Mouse (Mus musculus) MEL (cell line): Measurements from ENCODE around the gene Tbc1d23. TPM values are rescaled to one million over a fixed set of nuclear protein-coding genes. Genes with fewer than 3 reads are reported as not detected.

Experiments used
- DNase-seq: peaks from one replicate; pipeline ENCODE4 v3.0.0; 2011; ENCODE audit warnings: low read depth, low spot score
- H3K27ac ChIP-seq: 2 replicates; pipeline ENCODE4 v1.5.1; 2012; ENCODE audit warnings: low read depth, mild to moderate bottlenecking, control low read depth, low read length, moderate library complexity; ENCODE audit not compliant: control insufficient read depth
- H3K27me3 ChIP-seq, 2 experiments: fragments of 150-350 bp in 1 of 2; sonication (generic) in 1 of 2; 2 replicates each; pipeline ENCODE4 v1.6.1; 2012; ENCODE audit warnings: low read length in 2 of 2, mild to moderate bottlenecking in 2 of 2, improper control_type of control experiment in 1 of 2, moderate library complexity in 1 of 2; ENCODE audit not compliant: insufficient read depth in 2 of 2, control insufficient read depth in 1 of 2
- H3K36me3 ChIP-seq, 2 experiments: 2 replicates each; pipeline ENCODE4 v1.6.1; 2012 to 2014; ENCODE audit warnings: low read length in 2 of 2, improper control_type of control experiment in 1 of 2, inconsistent platforms in 1 of 2, mild to moderate bottlenecking in 1 of 2; ENCODE audit not compliant: insufficient read depth in 2 of 2, control insufficient read depth in 1 of 2
- H3K4me1 ChIP-seq, 2 experiments: fragments of 150-350 bp in 1 of 2; sonication (generic) in 1 of 2; 2 replicates each; pipeline ENCODE4 v1.6.1; 2012; ENCODE audit warnings: low read length in 2 of 2, improper control_type of control experiment in 1 of 2, mild to moderate bottlenecking in 1 of 2; ENCODE audit not compliant: insufficient read depth in 2 of 2, control insufficient read depth in 1 of 2
- H3K4me3 ChIP-seq, 2 experiments: fragments of 150-350 bp in 1 of 2; sonication (generic) in 1 of 2; 2 replicates each; pipeline ENCODE4 v1.5.1; 2012; ENCODE audit warnings: low read depth in 2 of 2, low read length in 2 of 2, mild to moderate bottlenecking in 2 of 2, moderate library complexity in 2 of 2, control low read depth in 1 of 2, improper control_type of control experiment in 1 of 2; ENCODE audit not compliant: control insufficient read depth in 1 of 2, insufficient read depth in 1 of 2
- H3K79me2 ChIP-seq: 2 replicates; pipeline ENCODE4 v1.6.1; 2012; ENCODE audit warnings: mild to moderate bottlenecking, low read length, moderate library complexity; ENCODE audit not compliant: control insufficient read depth, poor library complexity, insufficient read depth
- H3K9ac ChIP-seq: 2 replicates; pipeline ENCODE4 v1.6.1; 2012; ENCODE audit warnings: low read depth, mild to moderate bottlenecking, control low read depth, low read length, moderate library complexity; ENCODE audit not compliant: control insufficient read depth, poor library complexity, severe bottlenecking
- H3K9me3 ChIP-seq: fragments of 150-350 bp; sonication (generic); replicated peaks from 2 replicates; pipeline ENCODE4 v1.6.1; 2012; ENCODE audit warnings: mild to moderate bottlenecking, low read length, improper control_type of control experiment, moderate library complexity; ENCODE audit not compliant: insufficient read depth
- BHLHE40 ChIP-seq: IDR thresholded peaks from 2 replicates; pipeline ENCODE4 v1.6.1; 2012; ENCODE audit warnings: low read depth, mild to moderate bottlenecking, inconsistent platforms, low read length, improper control_type of control experiment, borderline replicate concordance
- E2F4 ChIP-seq: IDR thresholded peaks from 2 replicates; pipeline ENCODE4 v1.6.1; 2011; ENCODE audit warnings: low read depth, low read length, improper control_type of control experiment, borderline replicate concordance
- ELF1 ChIP-seq: IDR thresholded peaks from 2 replicates; pipeline ENCODE4 v1.6.1; 2014; ENCODE audit warnings: low read depth, mild to moderate bottlenecking, inconsistent platforms, low read length, improper control_type of control experiment, moderate library complexity
- ETS1 ChIP-seq: IDR thresholded peaks from 2 replicates; pipeline ENCODE4 v1.6.1; 2012; ENCODE audit warnings: low read depth, mild to moderate bottlenecking, inconsistent platforms, low read length, improper control_type of control experiment, moderate library complexity
- GABPA ChIP-seq: IDR thresholded peaks from 2 replicates; pipeline ENCODE4 v1.6.1; 2012; ENCODE audit warnings: low read depth, mild to moderate bottlenecking, inconsistent platforms, low read length, improper control_type of control experiment, moderate library complexity
- GATA1 ChIP-seq: IDR thresholded peaks from 2 replicates; pipeline ENCODE4 v1.6.1; 2011; ENCODE audit warnings: low read depth, low read length, improper control_type of control experiment
- HCFC1 ChIP-seq: IDR thresholded peaks from 2 replicates; pipeline ENCODE4 v1.6.1; 2012; ENCODE audit warnings: low read depth, mild to moderate bottlenecking, inconsistent platforms, low read length, improper control_type of control experiment, moderate library complexity
- JUND ChIP-seq: IDR thresholded peaks from 2 replicates; pipeline ENCODE4 v1.6.1; 2011; ENCODE audit warnings: low read depth, mild to moderate bottlenecking, improper control_type of control experiment, low read length
- KAT2A ChIP-seq: conservative IDR thresholded peaks from 2 replicates; pipeline ENCODE4 v1.6.1; 2012; ENCODE audit warnings: low read depth, low read length, improper control_type of control experiment, inconsistent platforms
- MAFK ChIP-seq: IDR thresholded peaks from 2 replicates; pipeline ENCODE4 v1.6.1; 2011; ENCODE audit warnings: low read depth, mild to moderate bottlenecking, low read length, improper control_type of control experiment, borderline replicate concordance
- MAX ChIP-seq: IDR thresholded peaks from 2 replicates; pipeline ENCODE4 v1.6.1; 2011; ENCODE audit warnings: low read length, improper control_type of control experiment
- MEF2A ChIP-seq: IDR thresholded peaks from 2 replicates; pipeline ENCODE4 v1.6.1; 2014; ENCODE audit warnings: low read depth, mild to moderate bottlenecking, inconsistent platforms, low read length, improper control_type of control experiment; ENCODE audit not compliant: poor library complexity, insufficient replicate concordance, severe bottlenecking; ENCODE audit errors: extremely low read depth
- MXI1 ChIP-seq: IDR thresholded peaks from 2 replicates; pipeline ENCODE4 v1.6.1; 2011; ENCODE audit warnings: mild to moderate bottlenecking, low read depth, low read length, improper control_type of control experiment
- MYC ChIP-seq: IDR thresholded peaks from 2 replicates; pipeline ENCODE4 v1.6.1; 2011; ENCODE audit warnings: low read depth, mild to moderate bottlenecking, low read length, improper control_type of control experiment, moderate library complexity
- NELFE ChIP-seq: IDR thresholded peaks from 2 replicates; pipeline ENCODE4 v1.6.1; 2011; ENCODE audit warnings: low read depth, low read length, improper control_type of control experiment
- NRF1 ChIP-seq: IDR thresholded peaks from 2 replicates; pipeline ENCODE4 v1.6.1; 2014; ENCODE audit warnings: low read depth, mild to moderate bottlenecking, inconsistent platforms, low read length, improper control_type of control experiment, moderate library complexity; ENCODE audit not compliant: poor library complexity, insufficient read depth, severe bottlenecking
- POLR2A ChIP-seq, 2 experiments: IDR thresholded peaks; 2 replicates each; pipeline ENCODE4 v1.6.1; 2011 to 2012; ENCODE audit warnings: low read length in 2 of 2, mild to moderate bottlenecking in 2 of 2, control low read depth in 1 of 2, improper control_type of control experiment in 1 of 2, low read depth in 1 of 2, moderate library complexity in 1 of 2; ENCODE audit not compliant: control insufficient read depth in 1 of 2, insufficient read depth in 1 of 2, poor library complexity in 1 of 2
- POLR2AphosphoS2 ChIP-seq: IDR thresholded peaks from 2 replicates; pipeline ENCODE4 v1.6.1; 2011; ENCODE audit warnings: low read length, improper control_type of control experiment
- POLR2AphosphoS5 ChIP-seq: IDR thresholded peaks from 2 replicates; pipeline ENCODE4 v1.6.1; 2012; ENCODE audit warnings: low read depth, borderline replicate concordance, mild to moderate bottlenecking, inconsistent platforms, low read length, moderate library complexity, mixed read lengths
- SIN3A ChIP-seq: IDR thresholded peaks from 2 replicates; pipeline ENCODE4 v1.6.1; 2012; ENCODE audit warnings: low read length, improper control_type of control experiment, inconsistent platforms
- UBTF ChIP-seq: IDR thresholded peaks from 2 replicates; pipeline ENCODE4 v1.6.1; 2012; ENCODE audit warnings: low read depth, mild to moderate bottlenecking, inconsistent platforms, low read length, improper control_type of control experiment, moderate library complexity, borderline replicate concordance; ENCODE audit not compliant: insufficient read depth
- USF1 ChIP-seq: IDR thresholded peaks from 2 replicates; pipeline ENCODE4 v1.6.1; 2014; ENCODE audit warnings: low read depth, mild to moderate bottlenecking, inconsistent platforms, low read length, improper control_type of control experiment, moderate library complexity
- ZKSCAN1 ChIP-seq: IDR thresholded peaks from 2 replicates; pipeline ENCODE4 v1.6.1; 2012; ENCODE audit warnings: low read depth, mild to moderate bottlenecking, inconsistent platforms, low read length, improper control_type of control experiment, moderate library complexity
- ZMIZ1 ChIP-seq: IDR thresholded peaks from 2 replicates; pipeline ENCODE4 v1.6.1; 2012; ENCODE audit warnings: low read depth, mild to moderate bottlenecking, inconsistent platforms, low read length, improper control_type of control experiment, moderate library complexity
- ZNF384 ChIP-seq: IDR thresholded peaks from 2 replicates; pipeline ENCODE4 v1.6.1; 2012; ENCODE audit warnings: low read depth, mild to moderate bottlenecking, inconsistent platforms, low read length, improper control_type of control experiment
- polyA plus RNA-seq, 2 experiments: library from polyadenylated mRNA; stranded (reverse) in 1 of 2; unstranded in 1 of 2; fragments of >175 nt in 1 of 2; fragments of >200 nt in 1 of 2; gene quantifications; 2 replicates each; pipeline versions ENCODE4 v1.2.1 to v1.2.4; 2012; ENCODE audit warnings: low replicate concordance in 2 of 2, low read depth in 1 of 2; ENCODE audit not compliant: insufficient read length in 2 of 2, insufficient read depth in 1 of 2, missing spikeins in 1 of 2
- total RNA-seq: library from RNA; depleted of rRNA; stranded (reverse); fragments of 300-350 nt; gene quantifications from 2 replicates; pipeline ENCODE4 v1.2.3, GENCODE M21; 2012

Tbc1d23 gene
- total and polyA plus RNA-seq, 3 experiments: 16.9 to 18.1 TPM; not detected in 1

- no peak for DNase-seq
- TF ChIP-seq ZMIZ1: no peak
- TF ChIP-seq UBTF: no peak
- TF ChIP-seq JUND: no peak
- no peak for TF ChIP-seq POLR2A (IDR thresholded peaks at IDR 0.05; ENCODE audit: control insufficient read depth in 1 of 2, insufficient read depth in 1 of 2, low read depth in 1 of 2, low read length in 2 of 2, poor library complexity in 1 of 2)
- TF ChIP-seq GATA1: no peak
- TF ChIP-seq SIN3A: no peak
- no peak for TF ChIP-seq MEF2A
- TF ChIP-seq ELF1: no peak
- TF ChIP-seq KAT2A: no peak
- no peak for TF ChIP-seq MYC
- TF ChIP-seq GABPA: no peak
- TF ChIP-seq NRF1: no peak
- no peak for TF ChIP-seq BHLHE40
- TF ChIP-seq E2F4: no peak
- TF ChIP-seq MAFK: no peak
- no peak for TF ChIP-seq MXI1
- no peak for TF ChIP-seq ETS1
- H3K27me3 ChIP-seq: no peaks in the 10 kb centered on the region
- H3K9ac ChIP-seq: no peak overlapping the region
- peaks cover 3% of the 10 kb centered on the region in 2 experiments for H3K4me1 ChIP-seq
- H3K79me2 ChIP-seq: no peaks in the 10 kb centered on the region
- H3K27ac ChIP-seq: no peak overlapping the region
- peaks cover 2 to 16% of the 10 kb centered on the region in 2 experiments for H3K36me3 ChIP-seq
- H3K4me3 ChIP-seq: no peak overlapping the region
- H3K9me3 ChIP-seq: no peaks in the 10 kb centered on the region
These were observed 49.3 kb downstream of the Tbc1d23 start for GRCm38 (mm10) chr16:57182037-57182436.

DNA sequence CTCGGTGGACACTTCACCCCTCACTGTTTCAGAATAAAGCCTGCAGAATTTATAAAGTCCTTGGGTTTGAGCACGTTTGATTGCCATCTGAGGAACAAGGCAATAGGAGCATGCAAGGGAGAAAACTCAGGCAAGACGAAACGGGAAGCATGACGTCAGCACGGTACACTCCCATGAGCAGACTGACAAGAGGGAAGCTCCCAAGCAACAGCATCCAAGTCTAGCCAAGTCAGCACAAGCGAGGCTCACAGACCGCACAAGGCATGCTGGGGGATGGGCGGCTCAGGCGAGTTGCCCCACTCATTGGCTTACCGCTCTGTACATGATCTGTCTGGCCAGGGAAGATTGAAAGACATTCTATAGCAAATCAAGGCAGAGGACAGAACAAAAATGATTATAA is 50.1 kb downstream of the Tbc1d23 start:
- H3K9me3 ChIP-seq: no peaks in the 10 kb centered on the region
- TF ChIP-seq UBTF: no peak
- TF ChIP-seq POLR2AphosphoS5: no peak
- no peak for TF ChIP-seq SIN3A
- no peak for TF ChIP-seq ZKSCAN1
- no peak for TF ChIP-seq NELFE
- no peak for TF ChIP-seq MAFK
- TF ChIP-seq E2F4: no peak
- TF ChIP-seq BHLHE40: no peak
- no peak for TF ChIP-seq GABPA
- no peak for TF ChIP-seq KAT2A
- TF ChIP-seq MEF2A: no peak
- TF ChIP-seq HCFC1: no peak
- TF ChIP-seq MXI1: no peak
- TF ChIP-seq ELF1: no peak
- no peak for TF ChIP-seq ZNF384
- TF ChIP-seq POLR2AphosphoS2: no peak
- TF ChIP-seq MAX: no peak
- no peak for TF ChIP-seq USF1
- no peak overlapping the region for H3K9ac ChIP-seq
- no peak overlapping the region for H3K27ac ChIP-seq
- peaks cover 3 to 6% of the 10 kb centered on the region in 2 experiments for H3K4me1 ChIP-seq
- no peaks in the 10 kb centered on the region for H3K27me3 ChIP-seq
- H3K79me2 ChIP-seq: no peaks in the 10 kb centered on the region
- DNase-seq: no peak
- no peak overlapping the region for H3K4me3 ChIP-seq
- peaks cover 3 to 14% of the 10 kb centered on the region in 2 experiments for H3K36me3 ChIP-seq
